Mouse (Mus musculus) natural killer cell, adult 2 months (primary cell): ENCODE data around the gene Camkv.
A peak's percentile ranks its signal among the peaks of the same experiment; 100 is the strongest.

ENCODE experiments used
- DNase-seq, 2 experiments: peaks; one replicate each; pipeline ENCODE4 v3.0.0; 2022; ENCODE audit warnings: low spot score in 2 of 2

Gene Camkv

DNA sequence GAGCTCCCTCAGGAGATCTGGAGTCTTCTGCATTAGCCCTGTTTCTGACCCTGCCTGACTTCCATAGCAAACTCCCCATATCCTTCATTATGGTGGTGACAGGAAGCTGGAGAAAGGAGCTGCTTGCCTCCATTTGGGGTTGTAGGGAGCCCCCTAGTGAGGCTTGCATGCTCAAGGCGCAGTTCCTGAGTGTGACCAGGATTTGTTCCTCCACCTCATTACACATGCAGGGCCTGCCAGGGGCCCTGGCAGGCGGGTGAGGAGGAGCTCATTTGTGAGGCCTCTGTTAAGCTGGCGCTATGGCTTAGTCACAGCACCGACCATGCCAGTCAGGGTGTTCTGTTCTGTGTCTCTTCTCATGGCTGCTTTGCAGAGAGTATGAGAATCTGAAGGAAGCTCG is 26.4 kb downstream of the Camkv start:
- DNase-seq, result no peak

DNA sequence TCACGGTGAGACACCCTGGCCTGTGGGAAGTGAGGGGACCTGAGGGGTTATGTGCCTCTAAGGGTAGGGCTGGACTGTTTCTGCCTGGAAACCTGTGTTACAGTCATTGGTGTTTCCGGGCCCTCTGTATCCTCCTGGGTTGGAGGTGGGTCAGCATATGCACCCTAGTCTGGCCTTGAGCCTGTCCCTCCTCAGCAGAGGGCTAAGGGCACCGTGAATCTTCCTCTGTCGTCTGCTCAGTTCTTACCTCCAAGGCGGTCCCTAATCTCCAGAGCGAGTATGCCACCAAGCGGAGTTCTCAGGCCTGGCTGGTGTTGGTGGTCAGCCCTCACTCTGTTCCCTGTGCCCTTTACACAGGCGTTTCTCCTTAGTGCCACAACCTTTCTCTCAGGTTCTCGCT is 27.4 kb downstream of the Camkv start:
- DNase-seq, result no peak

DNA sequence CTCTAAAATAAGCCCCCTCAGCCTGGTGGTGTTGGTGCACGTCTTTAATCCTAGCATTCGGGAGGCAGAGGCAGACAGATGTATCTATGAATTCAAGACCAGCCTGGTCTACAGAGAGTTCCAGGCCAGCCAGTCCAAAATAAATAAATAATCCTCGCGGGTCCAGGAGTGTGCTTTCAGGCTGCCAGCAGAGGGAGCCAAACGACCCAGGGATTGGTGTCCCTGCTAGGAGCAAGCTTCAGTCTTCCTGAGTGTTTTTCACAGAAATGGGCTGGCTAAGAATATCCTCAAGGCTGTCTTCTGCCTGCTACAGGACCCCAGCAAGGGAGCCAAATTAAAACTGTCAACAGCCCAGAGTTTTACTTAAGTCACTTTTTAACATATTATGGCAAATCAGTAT is 28.2 kb downstream of the Camkv start:
- peak; percentile 68 to 74 for DNase-seq

DNA sequence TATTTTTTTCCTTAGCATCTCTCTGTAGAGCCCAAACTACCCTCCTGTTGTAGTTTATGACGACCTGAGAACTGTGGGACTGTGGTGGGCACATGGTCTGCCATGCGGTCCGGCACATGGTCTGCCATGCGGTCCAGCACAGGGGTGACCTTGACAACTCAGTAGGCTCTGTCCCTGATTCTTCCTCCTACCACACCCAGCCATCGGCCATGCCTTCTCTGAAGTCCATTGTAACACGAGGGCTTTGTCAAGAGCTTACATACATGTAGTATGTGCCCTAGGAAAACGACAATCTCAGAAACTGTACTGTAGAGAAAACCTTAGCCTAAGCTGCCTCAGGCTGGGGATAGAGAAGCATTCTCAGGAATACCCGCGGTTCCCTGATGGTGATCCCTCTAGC is 29.2 kb downstream of the Camkv start:
- no peak for DNase-seq

DNA sequence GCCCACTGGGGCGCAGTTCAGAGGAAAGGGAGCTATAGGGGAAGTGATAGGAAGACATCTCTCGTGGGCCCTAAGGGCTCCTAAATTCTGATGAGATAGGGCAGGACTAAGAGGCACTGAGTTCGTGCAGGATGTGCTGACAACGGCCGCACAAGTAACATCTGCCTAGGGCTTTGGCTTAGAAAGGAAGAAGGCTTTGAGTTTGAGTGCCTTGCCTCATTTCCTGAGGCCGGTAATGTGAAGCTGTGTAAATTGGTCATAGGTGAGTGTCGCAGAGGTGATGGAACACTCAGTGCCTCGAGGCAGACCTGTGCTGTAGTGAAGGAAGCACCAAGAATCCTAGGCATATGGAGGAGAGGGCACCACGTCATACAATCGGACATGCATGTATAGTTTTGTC is 31.2 kb downstream of the Camkv start:
- no peak for DNase-seq

DNA sequence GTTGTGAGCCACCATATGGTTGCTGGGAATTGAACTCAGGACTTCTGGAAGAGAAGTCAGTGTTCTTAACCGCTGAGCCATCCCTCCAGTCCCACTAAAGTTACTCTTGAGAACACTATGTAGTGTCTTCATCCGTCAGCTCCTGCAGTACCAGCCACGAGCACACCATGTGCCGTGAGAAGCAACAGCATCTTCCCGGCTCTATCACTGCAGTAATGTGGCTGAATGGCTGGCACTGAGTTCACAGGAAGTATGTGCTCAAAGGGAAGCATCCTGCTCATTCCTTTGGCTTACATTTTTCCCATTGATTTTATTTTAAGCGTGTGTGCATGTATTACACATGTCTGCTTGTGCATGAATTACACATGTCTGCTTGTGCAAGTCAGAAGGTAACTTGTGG is 32.0 kb downstream of the Camkv start:
- no peak for DNase-seq

DNA sequence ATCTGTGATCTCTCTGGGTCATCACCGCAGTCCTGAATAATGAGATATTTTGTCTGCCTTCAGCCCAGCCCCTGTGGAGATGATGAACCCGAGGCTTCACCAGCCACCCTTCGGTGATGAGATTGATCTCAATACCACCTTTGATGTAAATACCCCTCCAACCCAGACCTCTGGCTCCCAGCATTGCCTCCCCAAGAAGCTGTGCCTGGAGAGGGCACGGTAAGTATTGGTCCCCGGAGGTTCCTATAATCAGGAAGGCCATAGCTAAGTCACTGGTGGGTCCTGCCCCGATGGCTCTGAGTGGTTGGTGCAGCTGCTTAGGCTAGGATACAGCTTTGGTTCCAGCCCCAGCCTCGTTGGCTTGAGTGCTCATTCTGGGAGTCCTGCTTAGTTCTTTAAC is 33.1 kb downstream of the Camkv start:
- DNase-seq, result no peak

DNA sequence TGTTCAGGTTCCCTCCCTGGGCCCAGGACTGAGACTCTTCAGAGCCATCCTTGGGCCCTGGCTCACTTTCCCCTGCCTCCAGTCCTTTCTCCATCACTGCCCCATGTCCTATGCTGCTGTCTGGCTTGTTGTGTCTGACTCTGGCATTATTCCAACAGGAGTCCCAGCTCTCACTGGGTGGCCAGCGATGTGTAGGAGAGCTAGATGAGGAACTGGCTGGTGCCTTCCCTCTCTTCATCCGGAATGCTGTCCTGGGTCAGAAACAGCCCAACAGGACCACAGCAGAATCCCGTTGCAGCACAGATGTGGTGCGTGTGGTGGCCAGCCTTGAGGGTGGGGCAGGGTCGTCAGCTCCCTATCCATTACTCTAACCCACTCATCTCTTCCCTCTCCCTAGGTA is 34.8 kb downstream of the Camkv start:
- DNase-seq, result no peak

DNA sequence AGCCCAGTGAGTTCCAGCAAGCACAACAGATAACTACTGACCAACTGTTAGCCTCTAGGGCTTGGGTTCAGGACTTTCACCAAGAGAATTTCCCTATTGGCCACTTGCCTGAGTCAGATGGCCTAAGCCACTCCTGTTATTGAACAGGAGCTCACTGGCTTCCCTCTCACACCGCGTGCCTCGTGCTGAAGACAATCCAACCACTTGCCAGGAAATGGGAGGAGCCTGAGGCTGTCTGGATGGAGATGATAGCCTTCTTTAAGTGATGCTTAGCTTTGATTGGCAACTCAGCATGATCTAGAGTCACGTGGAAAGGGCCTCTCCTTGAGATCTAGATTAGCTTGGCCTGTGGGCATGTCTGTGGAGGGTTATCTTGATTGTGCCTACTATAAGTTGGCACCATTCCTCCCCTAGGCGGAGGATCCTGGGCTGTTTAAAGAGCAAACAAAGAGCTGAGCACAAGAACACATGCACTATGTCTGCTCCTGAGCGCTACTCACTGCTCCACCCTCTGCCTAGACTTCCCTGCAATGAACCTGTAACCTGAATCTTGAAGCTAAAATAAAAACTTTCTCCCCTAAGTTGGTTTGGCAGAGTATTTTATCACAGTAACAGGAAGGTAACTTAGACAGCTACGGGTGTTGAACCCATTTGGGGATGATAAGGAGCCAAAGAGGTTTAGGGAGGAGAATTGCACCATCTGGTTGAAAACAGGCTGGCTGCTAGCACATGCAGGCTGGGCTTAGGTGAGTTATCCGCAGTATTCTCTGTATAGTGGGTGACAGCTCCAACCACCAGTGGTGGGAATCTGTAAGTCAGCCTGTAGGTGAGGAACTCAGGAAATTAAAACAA is 36.4 kb downstream of the Camkv start:
- DNase-seq, result no peak

DNA sequence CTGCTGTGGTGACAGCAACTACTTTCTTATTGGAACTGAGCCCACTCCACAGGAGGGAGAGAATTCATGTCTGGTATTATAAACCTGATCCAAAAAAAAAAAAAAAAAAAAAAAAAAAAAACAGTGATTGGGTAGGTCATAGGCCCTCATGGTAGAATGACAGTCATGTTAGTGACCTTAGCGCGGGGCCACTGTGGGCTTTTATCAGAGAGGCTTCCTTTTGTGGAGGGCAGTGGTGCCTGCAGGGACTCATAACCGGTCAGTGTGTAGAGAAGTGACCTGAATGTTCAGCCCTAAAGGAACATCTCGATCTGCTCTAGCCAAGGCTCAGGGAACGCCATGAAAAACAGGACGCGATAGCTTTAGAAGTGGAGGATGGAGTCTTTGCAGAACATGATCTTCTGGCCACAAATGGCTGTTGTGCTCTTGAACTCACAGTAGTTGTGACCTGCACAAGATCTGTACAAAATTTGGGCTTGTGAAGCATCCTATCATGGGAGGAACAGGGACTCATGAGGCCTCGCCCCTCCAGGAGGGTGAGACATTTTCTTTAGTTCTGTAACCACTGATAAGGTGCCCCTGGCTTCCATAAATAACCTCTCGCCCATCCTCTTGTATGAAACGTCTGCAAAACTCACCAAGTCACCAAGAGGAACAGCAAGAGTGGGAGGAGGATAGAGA is 39.2 kb downstream of the Camkv start:
- no peak for DNase-seq

DNA sequence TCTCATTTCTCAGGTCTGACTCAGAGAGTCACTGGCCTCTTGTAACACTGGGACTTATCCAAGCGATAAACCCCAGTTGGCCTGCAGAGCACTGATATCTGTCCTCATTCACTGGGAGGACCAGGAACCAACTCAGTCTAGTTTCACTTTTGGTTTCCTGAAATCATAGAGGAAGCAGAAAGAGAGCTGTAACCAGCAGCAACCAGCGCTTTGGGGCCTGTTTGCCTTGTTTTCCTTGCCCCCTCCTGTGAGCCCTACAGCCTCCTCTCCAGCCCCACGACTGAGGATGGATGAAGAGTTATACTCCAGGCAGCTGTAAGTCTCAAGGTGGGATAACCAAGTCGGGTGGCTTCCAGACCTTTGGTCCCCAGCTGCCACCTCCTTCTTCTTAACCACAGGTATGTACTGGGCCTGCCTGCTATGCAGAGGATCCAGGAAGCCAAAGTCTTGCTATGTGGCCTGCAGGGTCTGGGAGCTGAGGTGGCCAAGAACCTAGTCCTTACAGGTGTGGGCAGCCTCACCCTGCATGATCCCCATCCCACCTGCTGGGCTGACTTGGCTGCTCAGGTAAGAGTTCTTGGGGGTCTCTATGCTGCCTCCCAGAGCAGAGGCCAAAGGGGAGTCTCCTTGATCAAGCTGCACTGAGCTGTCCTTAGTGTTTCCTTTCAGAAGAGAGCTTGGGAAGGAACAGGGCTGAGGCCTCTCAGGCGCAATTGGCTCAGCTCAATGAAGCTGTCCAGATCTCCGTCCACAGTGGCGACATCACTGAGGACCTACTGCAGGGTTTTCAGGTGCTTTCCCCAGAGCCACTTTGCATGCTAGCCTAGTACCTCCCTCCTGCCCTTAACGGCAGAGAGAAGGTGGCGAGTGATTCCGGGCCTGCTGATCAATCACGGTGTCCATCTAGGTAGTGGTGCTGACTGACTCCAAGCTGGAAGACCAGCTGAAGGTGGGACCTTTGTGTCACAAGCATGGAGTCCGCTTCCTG is 40.2 kb downstream of the Camkv start, which contains the start of gene Uba7:
Gene Uba7 (plus strand): TSS at position 107 of the 988 bp plus-strand sequence.
- DNase-seq, result peak; percentile 44 to 48

DNA sequence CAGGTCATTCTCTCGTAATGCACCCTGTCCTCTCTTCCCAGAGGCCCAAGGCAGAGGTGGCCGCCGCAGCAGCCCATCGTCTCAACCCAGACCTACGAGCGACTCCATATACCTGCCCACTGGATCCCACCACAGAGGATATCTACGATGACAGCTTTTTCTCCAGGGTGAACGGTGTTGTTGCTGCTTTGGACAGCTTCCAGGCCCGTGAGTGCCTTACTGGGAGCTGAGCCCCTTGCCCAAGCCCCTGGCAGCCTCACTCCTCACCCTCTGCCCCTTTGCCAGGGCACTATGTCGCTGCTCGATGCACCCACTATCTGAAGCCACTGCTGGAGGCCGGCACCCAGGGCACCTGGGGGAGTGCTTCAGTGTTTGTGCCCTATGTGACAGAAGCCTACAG is 43.3 kb downstream of the Camkv start:
- DNase-seq, result no peak

DNA sequence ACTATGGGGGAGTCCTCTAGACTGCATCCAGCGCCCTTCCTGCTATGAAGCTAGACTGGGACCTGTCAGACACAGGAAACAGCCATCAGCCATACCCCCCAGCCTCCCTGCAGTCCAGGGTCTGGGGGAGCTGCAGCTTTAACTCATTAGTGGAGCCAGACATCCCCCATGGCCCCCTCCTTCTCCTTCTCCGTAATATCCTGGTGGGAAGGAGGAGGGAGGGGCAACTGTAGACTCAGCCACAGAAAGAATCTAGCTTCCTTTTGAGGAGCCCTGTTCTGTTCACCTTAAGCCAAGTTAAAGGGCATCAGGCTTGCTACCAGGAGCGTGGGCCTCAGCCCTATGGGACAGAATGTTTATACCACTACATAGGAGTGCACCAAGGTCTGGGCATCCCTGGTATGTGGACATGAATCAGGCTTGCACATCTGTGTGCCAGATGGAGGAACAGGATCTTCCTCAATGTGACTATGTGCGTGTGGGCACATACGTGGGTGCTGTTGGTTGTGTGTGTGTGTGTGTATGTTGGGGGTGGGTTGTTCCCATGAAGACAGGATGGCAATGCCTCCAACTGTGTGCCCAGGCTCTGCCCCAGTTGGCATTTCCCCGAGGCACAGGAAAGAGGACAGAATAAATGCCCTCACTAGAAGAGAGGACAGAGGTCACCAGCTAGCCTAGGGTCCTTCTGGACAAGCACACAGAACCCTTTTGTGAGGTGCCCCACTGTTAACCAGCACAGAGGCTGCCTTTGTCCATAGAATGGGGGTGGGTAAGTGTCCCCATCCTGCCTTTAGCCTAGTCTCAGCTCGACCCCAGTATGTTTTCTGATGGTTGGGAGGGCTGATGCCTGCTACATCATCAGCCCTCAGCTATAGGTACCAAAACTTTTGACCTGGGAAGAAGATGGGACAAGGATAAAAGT is 46.5 kb downstream of the Camkv start:
- no peak for DNase-seq

DNA sequence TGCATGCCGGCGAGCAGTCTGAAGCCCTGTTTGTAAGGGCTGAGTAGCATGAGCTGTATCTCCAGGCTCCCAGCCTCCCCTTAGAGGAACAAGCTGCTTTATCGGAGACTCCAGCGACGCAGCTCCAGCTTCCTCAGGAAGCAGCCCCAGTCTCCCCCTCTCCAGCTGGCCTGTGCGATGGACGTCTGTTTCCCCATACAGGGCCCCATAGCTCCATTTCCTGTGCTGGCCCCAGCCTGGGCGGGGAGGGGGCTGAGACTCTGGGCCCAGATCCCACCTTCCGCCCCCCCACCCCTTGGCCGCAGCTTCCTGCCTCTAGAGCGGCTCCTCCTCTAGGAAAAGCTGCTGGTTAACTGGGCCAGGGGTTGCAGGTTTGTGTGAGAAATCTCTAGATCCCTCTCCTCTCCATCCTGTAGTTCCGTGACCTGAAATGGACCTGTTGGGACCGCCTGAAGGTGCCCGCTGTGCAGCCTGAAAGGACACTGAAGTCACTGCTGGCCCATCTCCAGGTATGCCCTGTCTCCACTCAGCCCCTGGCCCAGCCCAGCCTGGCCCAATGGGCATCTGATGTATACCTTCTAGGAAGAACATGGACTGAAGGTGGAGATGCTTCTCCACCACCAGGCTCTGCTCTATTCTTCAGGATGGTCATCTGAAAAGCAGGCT is 47.3 kb downstream of the Camkv start, which contains the start of gene Gm20661:
Gene Gm20661 (plus strand): TSS at position 378 of the 666 bp plus-strand sequence.
- DNase-seq, result peak; percentile 28 to 38

DNA sequence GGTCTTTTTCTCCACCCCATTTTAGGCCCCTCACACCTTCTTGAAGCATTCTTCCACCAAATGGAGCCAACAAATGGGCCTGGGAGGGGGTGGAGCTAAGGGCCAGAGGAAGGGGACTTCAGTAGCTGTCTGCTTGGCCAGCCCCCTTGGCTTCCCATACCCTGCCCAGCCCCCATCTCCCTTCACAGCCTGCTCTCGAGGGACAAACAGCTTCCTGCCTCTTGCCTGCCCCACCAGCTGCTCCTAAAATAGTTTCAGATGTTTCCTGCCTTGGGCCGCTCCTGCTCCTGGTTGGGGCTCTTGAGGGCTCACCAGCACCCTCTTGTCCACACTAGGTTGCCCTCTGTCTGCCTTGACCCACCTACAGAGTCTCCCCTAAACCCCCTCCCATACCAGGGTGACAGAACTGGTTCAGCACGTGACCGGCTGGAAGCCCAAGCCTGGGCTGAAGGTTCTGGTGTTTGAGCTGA is 48.0 kb downstream of the Camkv start:
- peak; percentile 24 to 26 for DNase-seq

DNA sequence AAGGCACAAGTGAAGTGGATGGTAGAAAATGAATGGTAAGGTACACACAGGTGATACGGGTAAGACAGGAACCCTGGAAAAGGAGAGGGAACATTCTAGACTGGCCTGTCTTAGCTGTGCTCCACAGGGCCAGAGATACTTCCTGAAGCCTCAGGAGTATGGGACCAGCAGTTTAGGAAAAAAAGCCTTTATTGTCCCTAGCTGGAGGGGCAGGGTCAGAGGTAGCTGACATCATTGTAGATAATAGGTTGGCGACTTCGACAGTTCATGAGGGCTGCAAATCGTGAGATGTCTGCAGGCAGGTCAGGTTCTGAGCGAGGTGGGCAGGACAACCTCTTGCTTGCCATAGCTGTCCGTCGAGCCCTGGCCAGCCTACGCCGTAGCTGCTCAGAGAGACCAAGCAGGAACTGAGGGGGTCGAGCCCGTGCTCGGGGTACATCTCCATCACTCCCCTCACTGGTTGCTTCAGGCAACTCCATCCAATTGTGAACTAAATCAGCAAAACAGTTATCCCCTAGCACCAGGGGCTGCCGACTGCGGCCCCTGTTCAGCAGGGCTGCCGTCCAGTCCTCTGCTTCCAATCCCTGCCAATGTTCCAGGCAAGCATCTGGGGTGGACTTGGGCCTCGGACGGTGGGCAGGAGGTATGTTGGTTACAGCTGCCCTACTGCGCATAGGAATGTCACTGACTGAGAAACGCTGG is 48.7 kb downstream of the Camkv start:
- DNase-seq, result no peak

DNA sequence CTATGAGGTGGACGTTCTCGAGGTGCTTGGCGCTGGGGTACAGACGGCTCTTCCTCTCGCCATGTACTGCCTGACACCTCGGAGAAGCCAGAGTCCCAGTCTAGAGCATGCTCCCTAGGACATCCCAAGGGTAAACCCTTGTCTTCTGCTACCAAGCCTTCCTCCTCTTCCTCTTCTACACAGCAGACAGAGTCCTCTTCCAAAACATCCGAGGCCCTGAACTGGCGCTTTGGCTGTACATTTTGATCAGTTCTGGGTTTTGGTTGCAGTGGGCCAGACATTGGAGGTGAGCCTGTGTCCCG is 49.2 kb downstream of the Camkv start:
- DNase-seq, result no peak

DNA sequence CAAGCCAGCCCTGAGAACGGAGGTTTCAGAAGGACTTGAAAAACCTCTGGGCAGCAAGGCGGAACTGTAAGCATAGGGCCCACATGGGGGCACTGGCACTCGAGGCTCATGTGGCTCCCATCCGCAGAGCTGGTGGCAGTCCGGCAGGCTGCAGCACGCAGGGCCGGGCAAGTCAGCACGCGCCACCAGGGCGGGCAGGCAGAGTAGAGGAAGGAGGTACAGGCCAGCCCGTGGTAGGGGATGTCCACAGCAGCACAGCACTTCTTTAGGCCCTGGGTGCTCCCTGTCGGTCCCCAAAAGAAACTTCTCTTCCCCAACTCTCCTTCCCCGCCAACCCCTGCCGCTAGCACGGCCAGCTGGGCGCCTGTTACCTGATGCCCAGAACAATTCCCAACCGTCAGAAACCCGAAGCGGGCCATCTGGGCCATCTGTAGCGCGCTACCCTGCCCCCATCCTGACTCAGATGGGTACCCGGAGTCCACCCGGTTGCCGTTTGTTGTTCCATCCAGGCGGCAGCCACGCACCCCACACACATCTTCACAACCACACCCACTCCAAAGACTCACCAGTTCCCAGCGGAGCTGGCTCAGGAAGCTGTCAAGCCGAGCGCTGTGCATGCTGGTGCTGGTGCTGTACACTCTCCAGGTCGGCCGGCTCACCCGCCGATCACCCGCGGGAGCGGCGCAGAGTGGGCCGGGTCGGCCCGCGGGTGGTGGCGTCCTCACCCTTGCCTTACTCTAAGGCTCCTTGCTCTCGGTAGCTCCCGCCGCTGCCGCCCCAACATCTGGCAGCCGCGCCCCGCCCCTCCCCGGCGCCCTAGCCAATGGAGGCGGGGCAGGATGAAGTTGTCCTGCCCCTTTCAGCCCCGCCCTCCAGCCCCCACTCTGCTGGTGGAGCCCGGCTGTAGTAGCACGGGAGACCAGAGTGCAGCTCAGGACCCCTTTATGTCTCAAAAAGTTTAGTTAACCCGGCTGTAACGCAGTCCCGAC is 50.0 kb downstream of the Camkv start, which contains the start of gene Inka1:
Gene Inka1 (minus strand): TSS at position 749 of the 989 bp plus-strand sequence.
- DNase-seq, result peak; percentile 83 to 88
